Mouse (Mus musculus) gastrocnemius, adult 8-10 months (tissue): ENCODE data around the gene Cpt1b. TPM values are rescaled to one million over a fixed set of nuclear protein-coding genes. Genes with fewer than 3 reads are reported as not detected.
A peak's percentile ranks its signal among the peaks of the same experiment; 100 is the strongest.
"Not testable (repeated sequence)": the region's sequence is repeated elsewhere in the genome, so short reads cannot be mapped to it uniquely, and the experiment has no call there.

Experiments
- DNase-seq, 2 experiments: peaks; one replicate each; pipeline ENCODE4 v3.0.0; 2022; ENCODE audit warnings: low spot score in 2 of 2
- total RNA-seq, 4 experiments: library from RNA; stranded (reverse); gene quantifications; 2 replicates each; pipeline ENCODE4 v1.2.4; 2022

Cpt1b gene
- total RNA-seq, 4 experiments from 2014 or later: 220 to 274 (median 238) TPM

DNA sequence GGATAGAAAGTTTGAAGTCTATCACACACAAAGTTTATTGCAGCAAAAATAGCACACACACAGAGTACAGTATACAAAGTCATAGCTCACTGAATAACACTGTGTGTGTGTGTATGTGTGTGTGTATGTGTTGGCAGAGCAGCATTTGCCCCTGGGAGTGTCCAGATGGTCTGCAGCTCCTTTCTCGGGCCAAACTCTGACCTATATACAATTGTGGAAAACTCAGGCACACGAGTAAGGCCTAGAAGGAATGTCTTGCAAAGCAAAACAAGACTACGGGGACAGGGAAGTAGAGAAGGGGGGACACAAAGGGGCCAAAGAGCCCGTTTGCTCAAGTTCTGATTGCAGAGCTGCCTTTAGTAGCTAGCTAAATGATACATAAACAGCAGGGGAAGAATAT is 7.3 kb upstream of the Cpt1b start:
- DNase-seq: no peak

- DNase-seq: no peak
Observed at GRCm38 (mm10) chr15:89431806-89432205, 6.1 kb upstream of the Cpt1b start.

DNA sequence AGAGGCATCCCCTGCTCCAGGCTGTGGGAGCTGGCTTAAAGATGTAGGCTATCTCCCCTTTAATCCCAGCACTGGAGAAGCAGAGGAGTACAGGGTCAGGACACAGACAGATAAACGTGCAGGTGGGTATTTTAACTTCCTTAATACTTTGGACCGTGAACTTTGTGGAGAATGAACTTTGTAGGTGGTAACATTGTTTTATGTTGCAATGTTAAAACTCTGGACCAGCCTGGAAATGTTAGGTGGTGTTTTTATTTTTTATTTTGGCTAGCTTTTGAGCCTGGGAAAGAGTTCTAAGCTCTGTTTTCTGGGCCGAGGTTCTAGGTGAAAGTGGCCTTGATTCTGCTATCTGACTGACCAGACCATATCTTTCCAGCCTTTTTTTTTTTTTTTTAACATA is 5.6 kb upstream of the Cpt1b start:
- DNase-seq: no peak

GRCm38 (mm10) chr15:89430771-89431170 is 5.1 kb upstream of the Cpt1b start:
- not testable (repeated sequence) for DNase-seq

GRCm38 (mm10) chr15:89430341-89430740 is 4.7 kb upstream of the Cpt1b start:
- DNase-seq: no peak

GRCm38 (mm10) chr15:89429352-89430221 is 3.9 kb upstream of the Cpt1b start, which contains the start of the genes C730034F03Rik, Gm44502 and Chkb:
Gene C730034F03Rik, plus strand, starts transcription at chr15:89429589.
Gene Gm44502, minus strand, starts transcription at chr15:89429696.
Gene Chkb, minus strand, starts transcription at chr15:89429908.
- peak; percentile 84 to 91 for DNase-seq

DNA sequence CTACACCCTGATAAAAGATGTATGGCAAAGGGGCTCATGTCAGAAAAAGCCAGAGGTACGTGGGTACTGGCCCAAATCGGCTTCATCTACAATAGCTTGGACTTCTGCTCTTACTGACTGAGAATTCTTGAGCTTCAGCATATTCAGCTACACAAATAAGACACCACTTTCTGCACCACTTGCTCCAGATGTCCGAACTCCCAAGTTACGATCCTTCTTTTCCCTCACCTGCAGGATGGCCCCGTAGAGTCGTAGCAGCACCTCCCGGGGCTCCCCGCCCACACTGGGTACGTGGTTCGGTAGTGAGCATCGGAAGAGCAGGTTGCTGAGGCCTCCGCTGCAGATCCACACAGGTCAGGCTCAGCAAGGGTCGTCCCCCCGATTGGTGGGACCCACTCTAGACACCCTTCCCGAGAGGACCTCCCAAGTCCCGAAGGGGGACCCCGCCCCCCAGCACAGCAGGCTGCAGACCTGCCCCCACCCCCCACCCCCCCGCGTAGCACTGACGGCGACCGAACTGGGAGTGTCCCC is 3.2 kb upstream of the Cpt1b start:
- no peak for DNase-seq

GRCm38 (mm10) chr15:89428136-89428790 is 2.6 kb upstream of the Cpt1b start:
- no peak for DNase-seq

DNA sequence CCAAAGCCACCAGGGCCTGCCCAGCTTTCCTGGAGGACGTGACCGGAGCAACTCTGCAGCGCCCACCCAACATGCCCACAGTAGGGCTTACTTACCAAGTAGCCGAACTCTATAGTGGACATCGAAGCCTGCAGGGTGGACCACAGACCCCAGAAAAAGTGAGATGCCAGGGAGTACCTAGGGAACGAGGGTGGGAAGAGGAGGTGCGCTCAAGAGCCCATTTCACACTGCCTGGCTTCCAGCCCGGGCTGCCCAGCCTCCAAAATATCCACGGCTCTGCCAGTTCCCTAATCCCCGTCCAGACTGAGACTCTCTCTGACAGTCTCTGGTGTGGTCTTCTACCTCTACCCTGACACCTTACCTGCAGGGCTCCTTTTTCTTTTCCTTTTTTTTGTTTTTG is 1.1 kb upstream of the Cpt1b start:
- DNase-seq: no peak

DNA sequence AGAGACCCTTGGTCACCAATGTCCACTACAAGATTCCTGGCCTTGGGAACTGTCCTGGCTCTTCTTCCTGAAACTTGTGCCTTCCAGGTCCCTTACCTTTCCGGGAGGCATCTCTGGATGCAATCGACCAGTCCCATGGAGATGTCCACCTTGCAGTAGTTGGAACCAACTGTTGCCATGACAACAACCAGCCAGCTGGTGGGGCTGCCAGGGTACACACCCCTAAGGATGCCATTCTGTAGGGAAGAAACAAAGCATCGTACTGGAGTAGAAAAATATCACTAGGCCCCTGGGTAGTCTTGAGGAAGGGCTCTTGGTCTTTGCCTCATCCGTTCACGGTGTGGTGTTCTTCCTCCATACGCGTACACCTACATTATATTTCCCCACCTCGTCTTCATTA is 1.0 kb downstream of the Cpt1b start:
- no peak for DNase-seq

DNA sequence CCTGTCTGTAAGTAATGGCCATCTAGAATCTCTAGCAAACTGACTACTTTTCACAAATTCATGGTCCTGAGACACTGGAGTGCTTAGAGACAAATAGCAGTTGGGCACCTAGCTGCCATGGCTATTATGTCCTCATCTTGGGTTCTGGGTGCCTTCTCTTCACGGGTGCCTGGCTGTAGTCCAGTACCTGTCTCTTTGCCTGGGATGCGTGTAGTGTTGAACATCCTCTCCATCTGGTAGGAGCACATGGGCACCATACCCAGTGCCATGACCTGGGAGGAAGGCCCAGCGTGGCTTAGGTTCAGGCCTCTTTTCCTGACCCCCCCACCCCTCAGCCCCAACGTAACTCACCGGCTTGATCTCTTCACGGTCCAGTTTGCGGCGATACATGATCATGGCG is 3.7 kb downstream of the Cpt1b start:
- DNase-seq: no peak

DNA sequence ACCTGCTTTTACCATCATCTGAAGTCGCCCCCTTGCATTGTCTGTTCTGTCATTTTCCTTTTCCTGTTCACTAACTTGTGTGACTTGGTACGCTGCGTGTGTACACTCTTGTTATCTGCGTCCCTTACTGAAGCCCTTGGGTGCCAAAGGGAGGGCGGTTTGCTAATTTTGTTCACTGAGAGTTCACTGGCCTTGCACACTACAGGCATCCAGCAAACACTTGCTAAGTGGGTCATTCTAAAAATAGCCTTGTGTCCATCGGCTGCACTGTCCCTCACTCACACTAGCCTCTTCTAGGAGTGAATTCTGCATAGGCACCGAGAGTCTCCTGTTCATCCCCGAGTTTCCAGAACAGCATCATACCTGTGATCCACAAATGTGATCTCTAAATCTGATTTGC is 10.4 kb downstream of the Cpt1b start:
- DNase-seq: no peak

- DNase-seq: no peak
Observed at GRCm38 (mm10) chr15:89410118-89410517, 15.5 kb downstream of the Cpt1b start, which contains the start of gene Syce3. Gene Syce3, minus strand, starts transcription at chr15:89410503.

DNA sequence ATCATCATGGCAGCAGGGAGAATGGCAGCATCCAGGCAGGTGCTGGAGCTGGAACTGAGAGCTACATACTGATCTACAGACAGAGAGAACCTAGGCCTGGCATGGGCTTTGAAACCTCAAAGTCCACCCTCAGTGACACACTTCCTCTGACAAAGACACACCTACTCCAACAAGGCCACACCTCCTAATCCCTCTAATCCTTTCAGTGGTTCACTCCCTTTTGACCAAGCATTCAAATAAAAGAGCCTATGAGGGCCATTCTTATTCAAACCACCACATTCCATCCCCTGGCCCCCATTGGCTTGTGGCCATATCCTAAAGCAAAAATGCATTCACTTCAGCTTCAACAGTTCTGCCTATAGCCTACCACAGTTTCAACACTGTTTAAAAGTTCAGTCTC is 19.0 kb downstream of the Cpt1b start:
- DNase-seq: no peak

DNA sequence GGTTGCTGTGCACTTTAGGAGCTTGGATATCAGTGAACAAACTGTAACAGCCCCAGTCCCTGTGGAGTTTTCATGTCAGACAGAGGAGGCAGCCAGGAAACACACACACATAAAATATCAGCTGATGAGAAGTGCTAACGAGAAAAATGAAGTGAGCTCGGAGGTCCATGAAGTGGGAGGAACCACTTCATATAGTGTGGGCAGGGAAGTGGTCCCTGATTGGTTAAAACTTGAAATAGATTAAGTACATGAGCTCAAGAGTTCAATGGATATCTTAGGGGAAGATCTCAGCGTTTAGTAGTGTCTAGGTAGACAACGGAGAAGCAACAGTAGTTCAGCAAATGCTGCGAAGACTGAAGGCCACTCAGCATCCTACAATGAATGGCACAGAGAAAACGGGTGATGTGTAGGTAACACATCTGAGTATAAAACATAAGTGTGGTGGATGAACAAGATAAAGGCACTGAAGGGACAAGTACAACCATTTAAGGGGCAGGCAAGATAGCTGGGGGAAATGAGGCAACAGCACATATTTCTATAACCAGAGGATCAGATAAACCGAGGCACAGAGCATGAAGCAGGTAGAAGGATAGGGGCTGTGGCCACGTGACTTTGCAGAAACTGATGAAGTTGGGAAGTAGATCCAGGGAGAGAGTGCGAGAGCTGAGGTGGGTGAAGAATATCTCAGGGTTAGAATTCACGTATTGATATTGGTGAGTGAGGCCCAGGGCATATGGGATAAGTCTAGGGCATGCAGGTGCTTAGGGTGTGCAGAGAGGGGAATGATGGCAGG is 20.6 kb downstream of the Cpt1b start:
- no peak for DNase-seq

GRCm38 (mm10) chr15:89402471-89402870 is 23.2 kb downstream of the Cpt1b start:
- DNase-seq: no peak

DNA sequence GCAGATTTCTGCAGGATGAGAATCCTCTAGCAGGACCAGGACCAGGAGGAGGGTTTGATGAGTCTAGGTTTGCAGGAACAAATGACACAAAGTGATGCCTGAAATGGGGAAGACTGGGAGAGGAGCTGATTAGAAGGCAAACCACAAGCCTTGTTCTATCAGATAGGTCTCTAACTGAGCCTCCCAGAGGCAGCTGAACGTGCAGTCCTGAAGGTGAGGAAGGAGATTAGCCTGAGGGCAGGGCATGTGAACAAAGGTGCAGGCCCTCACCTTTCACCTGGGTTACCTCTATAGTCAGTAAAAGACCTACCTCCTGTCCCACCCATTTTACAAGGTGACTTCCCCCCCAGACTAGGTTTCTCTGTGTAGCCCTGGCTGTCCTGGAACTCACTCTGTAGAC is 25.9 kb downstream of the Cpt1b start:
- DNase-seq: no peak

- no peak for DNase-seq
Observed at GRCm38 (mm10) chr15:89398146-89398545, 27.5 kb downstream of the Cpt1b start.

- no peak for DNase-seq
Observed at GRCm38 (mm10) chr15:89396883-89397282, 28.8 kb downstream of the Cpt1b start.

DNA sequence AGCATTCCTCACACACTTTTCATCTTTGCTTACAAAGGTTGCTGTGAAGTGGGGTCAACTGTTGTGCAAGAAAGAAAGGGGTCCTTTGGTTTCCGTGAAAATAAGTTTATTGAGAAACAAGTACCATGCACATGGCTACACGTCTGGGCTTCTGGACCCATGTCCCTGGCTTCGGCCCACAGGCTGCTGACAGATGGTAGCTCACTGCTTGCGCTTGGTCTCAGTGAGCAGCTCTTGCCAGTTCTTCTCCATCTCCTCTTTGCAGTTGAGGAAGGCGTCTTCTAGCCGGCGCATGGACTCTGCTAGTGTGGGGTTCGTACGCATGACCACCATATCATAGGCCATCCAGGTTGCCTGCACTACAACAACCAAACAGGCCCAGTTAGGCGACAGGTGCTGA is 35.6 kb downstream of the Cpt1b start:
- no peak for DNase-seq

DNA sequence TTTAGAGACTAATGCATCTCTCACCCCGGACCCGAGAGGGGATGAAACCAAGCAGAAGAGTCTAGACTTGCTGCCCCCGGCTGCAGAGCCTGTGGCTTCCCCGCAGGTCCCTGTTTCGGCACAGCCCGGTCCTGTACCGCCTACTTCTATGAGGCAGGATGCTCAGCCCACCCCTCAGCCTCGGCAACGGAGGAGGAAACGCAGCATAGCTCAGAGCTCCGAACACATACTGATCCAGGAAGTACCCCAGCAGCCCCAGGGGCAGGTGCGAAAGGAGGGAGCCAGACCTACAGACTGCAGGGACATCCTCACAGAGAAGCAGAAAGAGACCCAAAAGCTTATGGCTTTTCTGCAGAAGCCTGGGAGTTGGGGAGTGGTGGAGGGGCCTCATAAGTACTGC is 38.5 kb downstream of the Cpt1b start:
- DNase-seq: no peak

DNA sequence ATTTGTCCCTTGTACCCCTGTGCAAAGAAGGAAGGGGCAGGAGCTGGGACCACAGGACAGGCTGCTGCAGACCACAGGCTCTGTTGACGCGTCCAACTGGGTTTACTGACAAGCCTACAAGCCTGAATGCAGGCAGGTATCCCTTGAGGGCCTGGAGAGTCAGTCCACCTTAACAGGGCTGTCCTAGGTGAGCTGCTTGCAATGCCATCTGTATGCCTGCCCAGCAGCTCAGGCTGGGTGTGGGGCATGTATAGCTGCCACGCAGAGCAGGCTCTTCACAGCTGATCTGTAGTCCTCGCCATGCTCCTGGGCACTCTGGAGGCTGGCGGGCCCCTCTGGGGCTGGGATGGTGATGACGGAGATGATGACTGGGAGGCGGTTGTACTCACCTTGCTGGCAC is 41.0 kb downstream of the Cpt1b start, which contains the start of gene Klhdc7b:
TSS of gene Klhdc7b (plus strand) at position 301 of the 400 bp plus-strand sequence.
- no peak for DNase-seq
